Mouse (Mus musculus) intestine, embryonic 14.5 days (tissue): Measurements from ENCODE around the gene Foxo1. TPM values are rescaled to one million over a fixed set of nuclear protein-coding genes. Genes with fewer than 3 reads are reported as not detected.

Experiments
- ATAC-seq: fragments of 200-750 bp; cut with Nextera tagmentation; replicated peaks from 2 replicates; pipeline ENCODE4 v1.8.0; 2017; ENCODE audit warnings: low read depth, moderate number of reproducible peaks, moderate TSS enrichment, moderate library complexity; ENCODE audit not compliant: low FRiP score, low TSS enrichment
- DNase-seq: peaks from one replicate; pipeline ENCODE4 v3.0.0-alpha.2; 2018; ENCODE audit warnings: low spot score
- H3K27ac ChIP-seq: fragments of 300-500 bp; sonication (generic); 2 replicates; pipeline ENCODE4 v1.5.1; 2014; ENCODE audit warnings: low read depth, mild to moderate bottlenecking, control low read depth
- H3K27me3 ChIP-seq: fragments of 300-500 bp; sonication (generic); replicated peaks from 2 replicates; pipeline ENCODE4 v1.6.1; 2014; ENCODE audit warnings: low read length, control low read depth; ENCODE audit not compliant: control insufficient read depth, insufficient read depth
- H3K36me3 ChIP-seq: fragments of 300-500 bp; sonication (generic); 2 replicates; pipeline ENCODE4 v1.6.1; 2014; ENCODE audit warnings: low read length, control low read depth; ENCODE audit not compliant: control insufficient read depth, insufficient read depth
- H3K4me1 ChIP-seq: fragments of 300-500 bp; sonication (generic); replicated peaks from 2 replicates; pipeline ENCODE4 v1.6.1; 2014; ENCODE audit warnings: low read length, control low read depth, mixed read lengths; ENCODE audit not compliant: control insufficient read depth, insufficient read depth
- H3K4me2 ChIP-seq: fragments of 300-500 bp; sonication (generic); 2 replicates; pipeline ENCODE4 v1.6.1; 2014; ENCODE audit warnings: low read length
- H3K4me3 ChIP-seq: fragments of 300-500 bp; sonication (generic); 2 replicates; pipeline ENCODE4 v1.5.1; 2014; ENCODE audit warnings: low read depth, low read length, control low read depth, mixed read lengths
- H3K9ac ChIP-seq: fragments of 300-500 bp; sonication (generic); 2 replicates; pipeline ENCODE4 v1.6.1; 2014; ENCODE audit warnings: mild to moderate bottlenecking, low read length
- H3K9me3 ChIP-seq: fragments of 300-500 bp; sonication (generic); 2 replicates; pipeline ENCODE4 v1.6.1; 2016; ENCODE audit warnings: low read length, control low read depth; ENCODE audit not compliant: control insufficient read depth
- WGBS: fragments of 180-500 bp; shearing (Covaris S2); extraction: QIAGEN DNeasy Blood & Tissue Kit; methylation state at CpG from one replicate; pipeline ENCODE4 v1.1.7; 2014; 5-methylcytosine and 5-hydroxymethylcytosine counted together
- polyA plus RNA-seq: library from polyadenylated mRNA; unstranded; fragments of >200 nt; fragmentation: Nextera tagmentation; extraction: Ambion mirVana; gene quantifications from 2 replicates; pipeline ENCODE4 v1.2.1, GENCODE M21; 2014

Foxo1 gene
- polyA plus RNA-seq, 1 experiment from 2014 or later: 8.2 TPM

DNA sequence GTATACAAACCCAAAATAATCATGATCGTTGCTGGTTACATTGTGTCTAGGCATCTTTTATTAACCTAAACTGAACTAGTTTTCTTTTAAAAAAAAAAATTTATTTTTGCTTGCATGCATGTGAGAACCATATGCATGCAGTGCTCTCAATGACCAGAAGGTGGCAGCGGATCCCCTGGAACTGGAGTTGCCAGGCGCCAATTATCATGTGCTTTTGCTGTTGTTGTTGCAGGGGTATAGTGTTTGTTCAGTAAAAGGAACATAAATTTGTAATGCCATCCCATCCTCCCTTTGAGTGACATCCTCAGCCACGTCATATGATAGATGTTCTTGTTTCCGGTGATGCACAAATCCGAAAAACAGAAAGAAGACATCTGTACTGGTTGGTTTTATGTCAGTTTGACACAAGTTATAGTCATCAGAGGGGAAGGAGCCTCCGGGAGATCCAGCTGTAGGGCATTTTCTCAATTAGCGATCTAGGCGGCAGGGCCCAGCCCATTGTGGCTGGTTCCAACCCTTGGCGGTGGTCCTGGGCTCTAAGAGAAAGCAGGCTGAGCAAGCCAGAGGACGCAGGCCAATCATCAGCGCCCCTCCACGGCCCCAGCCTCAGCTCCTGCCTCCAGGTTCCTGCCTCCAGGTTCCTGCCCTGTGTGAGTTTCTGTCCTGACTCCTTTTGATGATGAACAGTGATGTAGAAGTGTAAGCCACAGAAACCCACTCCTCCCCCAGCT, 5.5 kb upstream of the Foxo1 start:
- Histone ChIP-seq H3K4me3 (no peak overlapping the region), H3K27me3 (no peaks in the 10 kb centered on the region; the same call in 1 of the 2 replicates)

DNA sequence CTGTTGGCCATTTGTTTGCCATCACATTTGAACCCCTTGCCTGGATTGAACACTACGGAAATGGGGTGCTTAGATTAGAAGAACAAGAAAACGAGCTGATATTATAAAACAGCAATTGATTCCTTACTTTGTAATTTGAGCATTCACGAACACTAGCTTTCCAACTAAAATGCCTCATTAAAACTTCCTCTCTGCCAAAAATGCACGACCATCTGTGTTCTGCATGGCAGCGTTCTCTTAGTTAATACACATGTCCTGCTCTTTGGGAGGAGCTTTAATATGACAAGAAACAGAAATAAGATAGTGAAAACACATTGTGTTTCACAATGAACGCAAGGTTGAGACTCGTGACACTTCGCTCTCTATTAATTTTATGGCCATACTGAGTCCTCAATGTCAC, 3.8 kb upstream of the Foxo1 start:
- no peaks in the 10 kb centered on the region for H3K36me3 ChIP-seq
- peaks cover 4% of the 10 kb centered on the region; the same call in 1 of the 2 replicates for H3K4me1 ChIP-seq
- no peak overlapping the region for H3K9ac ChIP-seq
- ATAC-seq (no peak), DNase-seq (no peak)
- H3K4me3 ChIP-seq: no peak overlapping the region
- no peak overlapping the region for H3K4me2 ChIP-seq
- no peaks in the 10 kb centered on the region for H3K9me3 ChIP-seq
- 75% methylated on average over 8 of the region's 8 CpGs for WGBS
- H3K27ac ChIP-seq: no peak overlapping the region
- H3K27me3 ChIP-seq: no peaks in the 10 kb centered on the region; the same call in 1 of the 2 replicates

More for the DNA sequence above, 5.5 kb upstream of the Foxo1 start:
- ATAC-seq (no peak), DNase-seq (peak; percentile 91)
- Histone ChIP-seq H3K36me3 (no peaks in the 10 kb centered on the region), H3K4me1 (peaks cover 4% of the 10 kb centered on the region; the same call in 1 of the 2 replicates), H3K27ac (no peak overlapping the region), H3K9ac (no peak overlapping the region), H3K4me2 (no peak overlapping the region), H3K9me3 (no peaks in the 10 kb centered on the region)
- WGBS: 52% methylated on average over 13 of the region's 13 CpGs

DNA sequence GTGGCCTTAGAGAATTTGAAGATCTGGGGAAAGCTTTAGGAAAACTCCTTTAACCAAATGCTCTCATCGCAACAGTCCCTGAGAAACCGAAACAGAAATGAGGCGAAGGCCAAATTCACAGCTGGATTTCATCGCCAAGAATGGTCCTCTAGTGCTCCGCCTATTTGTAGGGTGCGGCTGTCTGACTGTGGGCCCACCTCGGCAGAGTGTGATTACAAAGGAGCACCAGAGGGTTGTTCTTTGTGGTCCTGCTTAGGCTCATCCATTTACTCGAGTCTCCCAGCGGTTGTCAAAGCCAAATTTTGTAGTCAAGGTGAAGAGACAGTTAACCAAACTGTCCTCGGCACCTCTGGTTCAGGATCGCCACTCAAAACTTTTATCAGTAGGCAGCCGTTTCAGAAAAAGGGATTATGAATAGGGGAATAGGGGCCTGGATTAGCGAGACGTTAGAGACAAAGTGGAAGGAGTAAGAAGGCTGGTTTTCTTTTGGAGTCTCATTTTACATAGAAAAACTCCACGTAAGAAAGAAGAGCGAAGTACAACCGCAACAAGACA, 1.5 kb upstream of the Foxo1 start:
- H3K27ac ChIP-seq: no peak overlapping the region
- no peak overlapping the region for H3K9ac ChIP-seq
- WGBS: 9% methylated on average over 17 of the region's 17 CpGs
- H3K27me3 ChIP-seq: no peaks in the 10 kb centered on the region; the same call in 1 of the 2 replicates
- H3K4me3 ChIP-seq: peak overlapping the region; percentile 94
- H3K4me1 ChIP-seq: peaks cover 19% of the 10 kb centered on the region
- H3K9me3 ChIP-seq: no peaks in the 10 kb centered on the region
- no peaks in the 10 kb centered on the region for H3K36me3 ChIP-seq
- H3K4me2 ChIP-seq: peak overlapping the region; percentile 99
- no peak for ATAC-seq
- DNase-seq: peak; percentile 65

DNA sequence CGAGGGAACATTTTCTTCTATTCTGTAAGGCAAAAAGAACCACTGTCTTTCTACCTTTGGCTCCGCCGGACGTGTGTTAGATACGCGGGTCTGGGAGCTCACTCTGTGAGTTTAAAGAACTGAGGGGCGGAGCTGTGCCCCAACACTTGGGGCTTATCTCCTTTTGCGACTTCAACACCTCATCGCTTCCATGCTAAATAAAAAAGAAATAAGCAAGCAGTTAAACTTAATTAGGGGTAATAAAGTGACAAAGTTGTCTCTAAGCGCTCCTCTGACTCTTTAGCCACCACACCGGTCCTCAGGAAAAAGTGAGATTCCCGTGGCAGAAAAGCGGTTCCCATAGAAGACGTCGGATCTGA, 864 bp upstream of the Foxo1 start:
- ATAC-seq (no peak), DNase-seq (no peak)
- Histone ChIP-seq H3K4me2 (peak overlapping the region; percentile 99), H3K9ac (peak overlapping the region; percentile 85), H3K36me3 (no peaks in the 10 kb centered on the region), H3K4me1 (peaks cover 22% of the 10 kb centered on the region), H3K9me3 (no peaks in the 10 kb centered on the region), H3K4me3 (peak overlapping the region; percentile 94), H3K27ac (no peak overlapping the region; the same call in 1 of the 2 replicates), H3K27me3 (no peaks in the 10 kb centered on the region; the same call in 1 of the 2 replicates)
- under 1% methylated on average over 15 of the region's 15 CpGs for WGBS

DNA sequence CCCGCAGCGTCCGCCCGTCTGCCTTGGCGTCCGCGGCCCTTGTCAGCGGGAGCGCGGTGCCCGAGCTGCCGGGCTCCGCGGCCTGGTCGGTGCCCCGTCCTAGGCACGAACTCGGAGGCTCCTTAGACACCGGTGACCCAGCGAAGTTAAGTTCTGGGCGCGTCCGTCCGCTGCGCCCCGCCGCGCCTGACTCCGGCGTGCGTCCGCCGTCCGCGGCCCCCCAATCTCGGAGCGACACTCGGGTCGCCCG, 276 bp downstream of the Foxo1 start:
- H3K4me1 ChIP-seq: peaks cover 22% of the 10 kb centered on the region
- under 1% methylated on average over 28 of the region's 40 CpGs for WGBS
- H3K27ac ChIP-seq: peak overlapping the region; percentile 90
- no peaks in the 10 kb centered on the region; the same call in 1 of the 2 replicates for H3K27me3 ChIP-seq
- no peaks in the 10 kb centered on the region for H3K9me3 ChIP-seq
- peak; percentile 57; the same call in 1 of the 2 replicates for ATAC-seq
- no peak for DNase-seq
- H3K36me3 ChIP-seq: no peaks in the 10 kb centered on the region
- H3K9ac ChIP-seq: peak overlapping the region; percentile 85
- H3K4me2 ChIP-seq: peak overlapping the region; percentile 99
- peak overlapping the region; percentile 94 for H3K4me3 ChIP-seq

DNA sequence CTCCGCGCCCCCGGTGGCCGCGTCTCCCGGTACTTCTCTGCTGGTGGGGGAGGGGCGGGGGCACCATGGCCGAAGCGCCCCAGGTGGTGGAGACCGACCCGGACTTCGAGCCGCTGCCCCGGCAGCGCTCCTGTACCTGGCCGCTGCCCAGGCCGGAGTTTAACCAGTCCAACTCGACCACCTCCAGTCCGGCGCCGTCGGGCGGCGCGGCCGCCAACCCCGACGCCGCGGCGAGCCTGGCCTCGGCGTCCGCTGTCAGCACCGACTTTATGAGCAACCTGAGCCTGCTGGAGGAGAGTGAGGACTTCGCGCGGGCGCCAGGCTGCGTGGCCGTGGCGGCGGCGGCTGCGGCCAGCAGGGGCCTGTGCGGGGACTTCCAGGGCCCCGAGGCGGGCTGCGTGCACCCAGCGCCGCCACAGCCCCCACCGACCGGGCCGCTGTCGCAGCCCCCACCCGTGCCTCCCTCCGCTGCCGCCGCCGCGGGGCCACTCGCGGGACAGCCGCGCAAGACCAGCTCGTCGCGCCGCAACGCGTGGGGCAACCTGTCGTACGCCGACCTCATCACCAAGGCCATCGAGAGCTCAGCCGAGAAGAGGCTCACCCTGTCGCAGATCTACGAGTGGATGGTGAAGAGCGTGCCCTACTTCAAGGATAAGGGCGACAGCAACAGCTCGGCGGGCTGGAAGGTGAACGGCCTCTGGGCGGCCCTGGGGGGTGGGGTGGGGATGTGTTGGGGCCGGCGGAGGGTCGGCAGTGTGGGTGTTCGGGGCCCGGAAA, 789 bp downstream of the Foxo1 start:
- peak; percentile 83 for DNase-seq
- WGBS: under 1% methylated on average over 81 of the region's 89 CpGs

DNA sequence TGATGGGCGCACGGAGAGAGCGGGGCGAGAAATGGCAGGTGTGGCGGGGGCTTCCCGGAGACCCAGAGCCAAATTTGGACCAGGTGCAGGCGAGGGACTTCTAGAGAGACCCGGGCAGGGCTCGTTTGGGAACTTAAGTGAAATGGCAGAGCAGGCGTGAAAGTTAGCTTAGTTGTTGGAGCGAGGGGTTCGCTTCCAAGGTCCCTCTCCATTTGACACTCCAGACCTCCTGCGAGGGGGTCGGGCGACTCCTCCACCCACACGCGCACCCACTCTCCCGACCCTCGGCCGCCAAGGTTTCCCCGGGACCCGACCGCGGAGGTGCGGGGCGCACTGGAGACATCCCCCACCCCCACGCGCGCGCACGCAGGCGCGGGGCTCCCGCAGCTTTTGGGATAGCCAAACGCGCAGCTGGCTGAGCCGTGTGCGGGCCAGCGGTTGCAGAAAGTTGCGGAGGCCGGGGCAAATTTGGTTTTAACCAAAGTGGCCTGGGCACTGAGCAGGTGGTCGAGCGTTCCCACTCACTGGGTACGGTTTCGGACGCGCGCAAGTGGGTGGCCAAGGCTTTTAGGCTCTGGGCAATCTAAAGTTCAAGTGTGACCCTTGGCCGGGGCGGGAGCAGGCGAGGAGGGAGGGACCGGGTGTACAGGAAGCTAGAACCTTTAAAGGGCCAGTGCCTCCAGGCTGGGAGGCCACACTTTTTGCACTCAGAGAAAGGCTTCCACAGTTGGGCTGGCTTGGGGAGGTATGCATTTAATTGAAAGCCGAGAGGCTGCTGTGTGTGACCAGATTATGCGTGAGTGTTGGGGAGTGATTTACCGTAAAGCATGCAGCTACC, 1.6 kb downstream of the Foxo1 start:
- peak overlapping the region; percentile 85 for H3K9ac ChIP-seq
- WGBS: under 1% methylated on average over 55 of the region's 55 CpGs
- no peak overlapping the region for H3K27ac ChIP-seq

More for the DNA sequence above, 789 bp downstream of the Foxo1 start:
- peak overlapping the region; percentile 99 for H3K4me2 ChIP-seq
- peak overlapping the region; percentile 94 for H3K4me3 ChIP-seq
- H3K27me3 ChIP-seq: no peaks in the 10 kb centered on the region; the same call in 1 of the 2 replicates
- no peaks in the 10 kb centered on the region for H3K9me3 ChIP-seq
- peaks cover 22% of the 10 kb centered on the region for H3K4me1 ChIP-seq
- peak overlapping the region; percentile 90 for H3K27ac ChIP-seq
- peak overlapping the region; percentile 85 for H3K9ac ChIP-seq
- peak; percentile 40 for ATAC-seq
- H3K36me3 ChIP-seq: no peaks in the 10 kb centered on the region

DNA sequence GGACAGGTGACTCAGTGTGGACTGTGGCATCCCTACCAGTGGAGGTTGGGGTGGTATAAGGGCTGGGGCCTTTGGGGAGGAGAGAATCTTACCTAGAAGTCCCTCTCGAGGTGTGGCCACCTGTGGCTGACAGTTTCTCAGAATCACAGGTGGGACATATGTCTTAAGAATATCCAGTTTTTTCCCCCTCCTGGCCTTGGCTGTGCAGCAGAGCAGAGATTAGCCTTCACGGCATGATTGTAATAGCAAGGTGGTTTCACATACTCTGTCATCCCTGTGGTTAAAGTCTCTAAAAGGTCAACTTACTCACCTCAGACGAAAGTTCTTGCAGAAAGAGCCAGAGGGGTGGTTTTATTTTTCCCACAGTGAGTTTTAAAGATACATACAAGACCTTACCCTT, 2.4 kb downstream of the Foxo1 start:
- Histone ChIP-seq H3K4me3 (peak overlapping the region; percentile 94), H3K9me3 (no peaks in the 10 kb centered on the region), H3K27ac (no peak overlapping the region), H3K4me1 (peaks cover 22% of the 10 kb centered on the region), H3K27me3 (no peaks in the 10 kb centered on the region; the same call in 1 of the 2 replicates), H3K4me2 (peak overlapping the region; percentile 99), H3K9ac (peak overlapping the region; percentile 85), H3K36me3 (no peaks in the 10 kb centered on the region)
- whole genome bisulfite sequencing: 23% methylated on average over 3 of the region's 3 CpGs
- no peak for ATAC-seq
- DNase-seq: no peak

More for the DNA sequence above, 1.6 kb downstream of the Foxo1 start:
- Histone ChIP-seq H3K4me1 (peaks cover 22% of the 10 kb centered on the region), H3K36me3 (no peaks in the 10 kb centered on the region), H3K4me3 (peak overlapping the region; percentile 94), H3K27me3 (no peaks in the 10 kb centered on the region; the same call in 1 of the 2 replicates), H3K4me2 (peak overlapping the region; percentile 99), H3K9me3 (no peaks in the 10 kb centered on the region)
- ATAC-seq (peak; percentile 66), DNase-seq (peak; percentile 84)
